Mouse (Mus musculus) neural tube, embryonic 13.5 days (tissue): Measurements from ENCODE around the gene Ppard. TPM values are rescaled to one million over a fixed set of nuclear protein-coding genes. Genes with fewer than 3 reads are reported as not detected.
"Not testable (repeated sequence)": the region's sequence is repeated elsewhere in the genome, so short reads cannot be mapped to it uniquely, and the experiment has no call there.

Experiments
- ATAC-seq: fragments of 200-750 bp; cut with Nextera tagmentation; 2 replicates; pipeline ENCODE4 v1.8.0; 2017; ENCODE audit warnings: low read depth, mild to moderate bottlenecking, moderate TSS enrichment, moderate library complexity
- H3K27ac ChIP-seq: fragments of 300-500 bp; sonication (generic); replicated peaks from 2 replicates; pipeline ENCODE4 v1.5.1; 2015; ENCODE audit warnings: moderate library complexity, mild to moderate bottlenecking, inconsistent platforms
- H3K27me3 ChIP-seq: fragments of 300-500 bp; sonication (generic); 2 replicates; pipeline ENCODE4 v1.6.1; 2015; ENCODE audit warnings: mild to moderate bottlenecking, inconsistent platforms
- H3K36me3 ChIP-seq: fragments of 300-500 bp; sonication (generic); 2 replicates; pipeline ENCODE4 v1.6.1; 2015; ENCODE audit warnings: mild to moderate bottlenecking, inconsistent platforms
- H3K4me1 ChIP-seq: fragments of 300-500 bp; sonication (generic); replicated peaks from 2 replicates; pipeline ENCODE4 v1.6.1; 2015; ENCODE audit warnings: inconsistent platforms
- H3K4me2 ChIP-seq: fragments of 300-500 bp; sonication (generic); 2 replicates; pipeline ENCODE4 v1.6.1; 2015; ENCODE audit warnings: inconsistent platforms, mild to moderate bottlenecking, moderate library complexity
- H3K4me3 ChIP-seq: fragments of 300-500 bp; sonication (generic); 2 replicates; pipeline ENCODE4 v1.5.1; 2015; ENCODE audit warnings: mild to moderate bottlenecking, inconsistent platforms
- H3K9ac ChIP-seq: fragments of 300-500 bp; sonication (generic); 2 replicates; pipeline ENCODE4 v1.6.1; 2015; ENCODE audit warnings: moderate library complexity, mild to moderate bottlenecking, inconsistent platforms
- H3K9me3 ChIP-seq: fragments of 300-500 bp; sonication (generic); 2 replicates; pipeline ENCODE4 v1.6.1; 2016; ENCODE audit warnings: inconsistent platforms
- WGBS: fragments of 180-500 bp; shearing (Covaris S2); methylation state at CpG from one replicate; pipeline ENCODE4 v1.1.7; 2015; 5-methylcytosine and 5-hydroxymethylcytosine counted together
- polyA plus RNA-seq: library from polyadenylated mRNA; unstranded; fragments of >200 nt; fragmentation: Nextera tagmentation; extraction: Ambion mirVana; gene quantifications from 2 replicates; pipeline ENCODE4 v1.2.1, GENCODE M21; 2015

The Ppard gene
- polyA plus RNA-seq, 1 experiment from 2014 or later, result 2.6 TPM

GRCm38 (mm10) chr17:28207591-28208313, 24.7 kb upstream of the Ppard start, which contains the start of gene Def6:
Gene Def6 (plus strand): TSS chr17:28207778.
- H3K27me3 ChIP-seq, result no peaks in the 10 kb centered on the region
- peak within 1 kb of the TSS; percentile 40 for H3K4me2 ChIP-seq
- H3K4me3 ChIP-seq, result peak within 1 kb of the TSS; percentile 21
- H3K27ac ChIP-seq, result peak within 1 kb of the TSS; percentile 68
- H3K9ac ChIP-seq, result peak within 1 kb of the TSS; percentile 52
- H3K4me1 ChIP-seq, result peaks cover 15% of the 10 kb centered on the region
- WGBS, result 24% methylated on average over 26 of the region's 26 CpGs
- peaks cover 27% of the 10 kb centered on the region for H3K36me3 ChIP-seq
- peak; percentile 60 for ATAC-seq
- H3K9me3 ChIP-seq, result no peaks in the 10 kb centered on the region

DNA sequence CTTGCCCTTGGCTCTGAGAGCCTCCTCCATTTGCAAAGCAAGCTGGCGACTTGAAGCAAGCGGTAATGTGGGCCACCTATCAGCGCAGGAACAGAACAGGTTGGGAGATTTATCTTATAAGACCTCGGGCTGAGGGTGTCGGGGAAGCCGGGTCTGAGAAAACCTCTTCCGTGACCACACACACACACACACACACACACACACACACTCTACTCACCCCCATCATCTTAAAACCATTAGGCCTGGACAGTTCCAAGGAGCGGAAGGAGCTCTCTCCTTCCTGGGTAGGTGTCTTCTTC, 24.2 kb upstream of the Ppard start:
- Histone ChIP-seq H3K36me3 (peaks cover 22% of the 10 kb centered on the region), H3K4me2 (peak overlapping the region; percentile 40), H3K27me3 (no peaks in the 10 kb centered on the region), H3K9ac (peak overlapping the region; percentile 52; the same call in 1 of the 2 replicates), H3K4me3 (peak overlapping the region; percentile 21; the same call in 1 of the 2 replicates), H3K27ac (no peak overlapping the region), H3K9me3 (no peaks in the 10 kb centered on the region), H3K4me1 (peaks cover 15% of the 10 kb centered on the region)
- WGBS, result 80% methylated on average over 8 of the region's 8 CpGs
- ATAC-seq, result no peak

- no peak for ATAC-seq
- WGBS, result 72% methylated on average over 4 of the region's 4 CpGs
- Histone ChIP-seq H3K4me1 (peaks cover 15% of the 10 kb centered on the region), H3K4me3 (no peak overlapping the region), H3K9ac (no peak overlapping the region), H3K36me3 (peaks cover 16% of the 10 kb centered on the region), H3K27me3 (no peaks in the 10 kb centered on the region), H3K9me3 (no peaks in the 10 kb centered on the region), H3K4me2 (no peak overlapping the region), H3K27ac (no peak overlapping the region)
Observed at GRCm38 (mm10) chr17:28209457-28210110, 22.9 kb upstream of the Ppard start.

DNA sequence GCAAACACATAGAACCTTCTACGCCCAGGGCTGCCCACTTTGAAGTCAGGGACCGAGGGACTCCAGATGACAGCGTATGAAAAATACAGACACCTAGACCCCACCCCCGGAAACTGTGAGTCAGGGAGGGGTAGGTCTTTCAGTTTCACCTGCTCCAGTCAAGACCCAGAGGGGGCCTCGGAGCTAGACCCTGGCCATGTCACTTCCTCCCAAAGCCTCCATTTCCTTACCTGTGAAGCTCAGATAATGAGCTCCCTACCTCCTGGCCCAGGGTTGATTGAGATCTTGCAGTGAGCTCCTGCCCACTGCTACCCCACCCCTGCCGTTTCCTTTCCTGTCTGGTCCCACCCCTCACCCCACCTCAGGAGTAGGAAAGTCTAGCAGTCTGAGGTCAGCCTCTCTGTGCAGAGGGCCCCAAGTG, 20.6 kb upstream of the Ppard start:
- ATAC-seq, result no peak
- H3K4me3 ChIP-seq, result no peak overlapping the region
- H3K9me3 ChIP-seq, result no peaks in the 10 kb centered on the region
- peaks cover 15% of the 10 kb centered on the region for H3K4me1 ChIP-seq
- no peak overlapping the region for H3K27ac ChIP-seq
- 77% methylated on average over 6 of the region's 6 CpGs for WGBS
- H3K9ac ChIP-seq, result no peak overlapping the region
- no peak overlapping the region for H3K4me2 ChIP-seq
- H3K36me3 ChIP-seq, result no peaks in the 10 kb centered on the region
- peaks cover 5% of the 10 kb centered on the region; the same call in 1 of the 2 replicates for H3K27me3 ChIP-seq

- peaks cover 13% of the 10 kb centered on the region for H3K4me1 ChIP-seq
- 77% methylated on average over 9 of the region's 9 CpGs for WGBS
- H3K36me3 ChIP-seq, result no peaks in the 10 kb centered on the region
- peaks cover 8% of the 10 kb centered on the region for H3K27me3 ChIP-seq
- no peak overlapping the region for H3K27ac ChIP-seq
- no peak overlapping the region for H3K4me3 ChIP-seq
- H3K9ac ChIP-seq, result no peak overlapping the region
- no peak overlapping the region for H3K4me2 ChIP-seq
- H3K9me3 ChIP-seq, result no peaks in the 10 kb centered on the region
- ATAC-seq, result no peak
Observed at GRCm38 (mm10) chr17:28212391-28212790, 20.1 kb upstream of the Ppard start.

DNA sequence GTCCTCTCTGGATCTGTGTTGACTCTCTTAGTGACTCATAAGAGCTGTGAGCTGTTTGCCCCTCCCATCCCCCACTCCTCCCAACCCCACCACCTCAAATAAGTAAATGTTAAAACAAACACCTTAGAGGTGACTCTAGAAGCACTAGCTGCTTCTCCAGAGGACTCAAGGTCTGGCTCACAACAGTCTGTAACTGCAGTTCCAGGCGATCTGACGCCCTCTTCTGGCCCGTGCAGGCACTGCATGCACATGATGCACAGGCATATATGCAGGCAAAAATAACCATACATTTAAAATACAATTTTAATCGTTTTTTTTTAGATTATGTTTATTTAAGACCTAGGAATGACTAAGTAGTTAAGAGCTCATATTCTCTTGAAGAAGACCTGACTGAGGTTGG, 19.3 kb upstream of the Ppard start:
- ATAC-seq, result no peak
- Histone ChIP-seq H3K4me3 (no peak overlapping the region), H3K27me3 (peaks cover 8% of the 10 kb centered on the region), H3K9ac (no peak overlapping the region), H3K36me3 (no peaks in the 10 kb centered on the region), H3K27ac (no peak overlapping the region), H3K4me1 (peaks cover 13% of the 10 kb centered on the region), H3K4me2 (no peak overlapping the region), H3K9me3 (no peaks in the 10 kb centered on the region)
- 28% methylated on average over 4 of the region's 4 CpGs for WGBS

- 88% methylated on average over 9 of the region's 9 CpGs for WGBS
- Histone ChIP-seq H3K27me3 (peaks cover 8% of the 10 kb centered on the region), H3K27ac (0 out of 2 replicates have a peak overlapping the region, but pooled peaks have one; percentile 38), H3K4me2 (no peak overlapping the region), H3K9ac (no peak overlapping the region), H3K4me3 (no peak overlapping the region), H3K36me3 (no peaks in the 10 kb centered on the region), H3K9me3 (no peaks in the 10 kb centered on the region), H3K4me1 (peaks cover 13% of the 10 kb centered on the region)
- no peak for ATAC-seq
Observed at GRCm38 (mm10) chr17:28216791-28217190, 15.7 kb upstream of the Ppard start.

DNA sequence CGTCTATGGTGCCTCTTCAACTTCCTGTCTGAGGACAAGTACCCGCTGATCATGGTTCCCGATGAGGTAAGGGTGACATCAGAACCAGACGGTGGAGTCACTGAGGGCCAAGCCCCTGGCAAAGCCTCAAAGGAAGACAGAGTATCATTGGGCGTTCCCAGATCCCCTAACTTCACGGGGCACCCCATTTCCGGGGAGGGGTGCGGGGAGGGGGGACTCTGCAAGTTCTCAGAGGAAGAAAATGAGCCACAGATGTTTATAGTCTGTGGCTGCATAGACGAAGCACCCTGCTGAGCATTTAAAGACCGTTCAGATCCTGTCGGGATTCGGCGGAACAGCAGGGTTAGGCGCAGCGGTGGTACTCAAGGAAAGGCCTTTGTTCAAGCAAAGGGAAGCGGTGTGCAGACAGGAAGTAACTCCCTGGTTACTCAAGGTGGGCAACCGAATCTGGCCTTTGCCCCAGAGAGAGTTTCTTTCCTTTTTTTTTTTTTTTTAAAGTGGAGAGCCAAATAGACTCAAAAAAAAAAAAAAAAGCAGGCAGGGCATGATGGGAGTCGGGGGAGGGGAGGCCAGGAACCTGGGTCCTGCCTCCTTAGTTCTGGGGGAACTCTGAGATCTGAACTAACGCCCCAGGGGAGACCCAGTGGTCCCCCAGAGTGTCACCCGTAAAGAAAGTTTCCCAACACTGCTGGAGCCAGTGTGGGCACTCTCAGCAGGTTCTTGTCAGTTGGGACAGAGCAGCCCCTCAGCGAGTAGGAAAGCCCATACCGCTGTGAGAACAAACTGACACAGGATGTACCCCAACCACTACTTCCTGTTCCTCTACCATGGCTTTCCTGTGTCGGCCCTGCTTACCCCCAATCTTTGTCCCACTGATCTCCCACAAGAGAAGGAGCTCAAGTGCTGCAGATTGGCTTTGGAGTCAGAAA, 14.5 kb upstream of the Ppard start:
- Histone ChIP-seq H3K27me3 (peaks cover 8% of the 10 kb centered on the region), H3K36me3 (no peaks in the 10 kb centered on the region), H3K9ac (no peak overlapping the region), H3K9me3 (no peaks in the 10 kb centered on the region), H3K27ac (peak overlapping the region; percentile 38), H3K4me2 (peak overlapping the region; percentile 25; the same call in 1 of the 2 replicates), H3K4me3 (no peak overlapping the region), H3K4me1 (peaks cover 16% of the 10 kb centered on the region)
- ATAC-seq, result no peak
- 20% methylated on average over 23 of the region's 23 CpGs for WGBS

- H3K27me3 ChIP-seq, H3K4me2 ChIP-seq, H3K9me3 ChIP-seq, H3K9ac ChIP-seq, ATAC-seq, H3K36me3 ChIP-seq, H3K4me3 ChIP-seq, H3K27ac ChIP-seq: not testable (repeated sequence)
- H3K4me1 ChIP-seq, result peaks cover 33% of the 10 kb centered on the region
- 96% methylated on average over 10 of the region's 10 CpGs for WGBS
Observed at GRCm38 (mm10) chr17:28222463-28222862, 10.0 kb upstream of the Ppard start.

DNA sequence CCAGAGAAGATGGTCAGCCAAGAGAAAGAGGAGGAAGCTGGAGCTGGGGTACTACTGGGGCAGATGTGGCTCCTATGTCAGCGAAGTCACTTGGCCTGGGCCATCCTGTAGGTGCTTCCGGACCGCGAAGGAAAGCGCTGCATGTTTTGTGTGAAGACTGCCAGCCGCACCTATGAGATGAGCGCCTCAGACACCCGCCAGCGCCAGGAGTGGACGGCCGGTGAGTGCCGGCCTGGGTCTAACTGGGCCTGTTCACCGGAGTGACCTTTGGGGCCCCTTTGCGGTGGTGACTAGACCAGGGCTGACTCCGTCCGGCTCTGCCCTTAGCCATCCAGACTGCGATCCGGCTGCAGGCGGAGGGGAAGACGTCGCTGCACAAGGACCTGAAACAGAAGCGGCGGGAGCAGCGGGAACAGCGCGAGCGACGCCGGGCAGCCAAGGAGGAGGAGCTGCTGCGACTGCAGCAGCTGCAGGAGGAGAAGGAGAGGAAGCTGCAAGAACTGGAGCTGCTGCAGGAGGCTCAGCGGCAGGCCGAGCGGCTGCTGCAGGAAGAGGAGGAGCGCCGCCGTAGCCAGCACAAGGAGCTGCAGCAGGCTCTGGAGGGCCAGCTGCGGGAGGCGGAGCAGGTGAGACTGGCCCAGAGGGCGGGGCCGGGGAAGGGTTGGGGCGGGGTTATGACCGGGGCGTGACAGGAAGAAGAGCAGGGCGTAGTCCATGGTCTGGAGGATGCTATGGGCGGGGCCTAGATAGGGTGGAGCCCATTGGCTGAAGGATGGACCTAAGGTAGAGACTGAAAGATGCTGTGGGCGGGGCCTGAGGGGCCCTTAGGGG, 8.7 kb upstream of the Ppard start:
- Histone ChIP-seq H3K4me1 (peaks cover 22% of the 10 kb centered on the region), H3K27me3 (0 out of 2 replicates have a peak, but pooled peaks cover 6% of the 10 kb centered on the region), H3K9me3 (no peaks in the 10 kb centered on the region), H3K4me3 (peak overlapping the region; percentile 51), H3K9ac (peak overlapping the region; percentile 89), H3K36me3 (no peaks in the 10 kb centered on the region), H3K4me2 (peak overlapping the region; percentile 92), H3K27ac (peak overlapping the region; percentile 88)
- WGBS, result under 1% methylated on average over 46 of the region's 46 CpGs
- peak; percentile 85 for ATAC-seq

- 0 out of 2 replicates have a peak, but pooled peaks cover 6% of the 10 kb centered on the region for H3K27me3 ChIP-seq
- 88% methylated on average over 10 of the region's 10 CpGs for WGBS
- H3K9me3 ChIP-seq, result no peaks in the 10 kb centered on the region
- H3K4me3 ChIP-seq, result no peak overlapping the region
- H3K36me3 ChIP-seq, result no peaks in the 10 kb centered on the region
- ATAC-seq, result no peak
- no peak overlapping the region for H3K4me2 ChIP-seq
- H3K4me1 ChIP-seq, result peaks cover 22% of the 10 kb centered on the region
- no peak overlapping the region for H3K9ac ChIP-seq
- H3K27ac ChIP-seq, result no peak overlapping the region; the same call in 1 of the 2 replicates
Observed at GRCm38 (mm10) chr17:28224615-28225014, 7.9 kb upstream of the Ppard start.
